Mouse (Mus musculus): ENCODE results near the gene Tenm4. TPM values are rescaled to one million over a fixed set of nuclear protein-coding genes. Genes with fewer than 3 reads are reported as not detected.

The Tenm4 gene
- total and polyA plus RNA-seq, 3 experiments, result 0.04 to 0.38 TPM; not detected in 1

GRCm38 (mm10) chr7:96657857-96658580 is 487.0 kb downstream of the Tenm4 start:
- Histone ChIP-seq H3K36me3 (replicated peaks) (no peaks in the 10 kb centered on the region), H3K4me3 (ENCODE audit: low read depth, low read length) (no peak overlapping the region), H3K9me3 (replicated peaks) (peaks cover 66% of the 10 kb centered on the region), H3K27me3 (ENCODE audit: insufficient read depth, low read length) (no peaks in the 10 kb centered on the region), H3K4me1 (ENCODE audit: insufficient read depth, low read depth, low read length) (no peaks in the 10 kb centered on the region)
- DNase-seq (ENCODE audit: low spot score) (no peak), ATAC-seq (ENCODE audit: extremely low read depth, insufficient number of reproducible peaks, low FRiP score, poor library complexity, severe bottlenecking) (no peak)
- TF ChIP-seq GATA1 (IDR thresholded peaks at IDR 0.05; ENCODE audit: borderline replicate concordance, low read length) (no peak), GATA2 (IDR thresholded peaks at IDR 0.05; ENCODE audit: borderline replicate concordance, low read depth, low read length) (no peak), TAL1 (conservative IDR thresholded peaks at IDR 0.05; ENCODE audit: low read depth, low read length) (no peak), CTCF (IDR thresholded peaks at IDR 0.05; ENCODE audit: low read depth, low read length) (no peak), POLR2AphosphoS5 (IDR thresholded peaks at IDR 0.05; ENCODE audit: insufficient replicate concordance, low read depth, low read length) (no peak)

- Histone ChIP-seq H3K9me3 (replicated peaks) (peaks cover 55% of the 10 kb centered on the region), H3K36me3 (replicated peaks) (no peaks in the 10 kb centered on the region), H3K27me3 (ENCODE audit: insufficient read depth, low read length) (no peaks in the 10 kb centered on the region), H3K4me3 (ENCODE audit: low read depth, low read length) (no peak overlapping the region), H3K4me1 (ENCODE audit: insufficient read depth, low read depth, low read length) (no peaks in the 10 kb centered on the region)
- TF ChIP-seq CTCF (IDR thresholded peaks at IDR 0.05; ENCODE audit: low read depth, low read length), result no peak
- no peak for TF ChIP-seq TAL1 (conservative IDR thresholded peaks at IDR 0.05; ENCODE audit: low read depth, low read length)
- TF ChIP-seq GATA2 (IDR thresholded peaks at IDR 0.05; ENCODE audit: borderline replicate concordance, low read depth, low read length), result no peak
- TF ChIP-seq GATA1 (IDR thresholded peaks at IDR 0.05; ENCODE audit: borderline replicate concordance, low read length), result no peak
- TF ChIP-seq POLR2AphosphoS5 (IDR thresholded peaks at IDR 0.05; ENCODE audit: insufficient replicate concordance, low read depth, low read length), result no peak
- ATAC-seq (ENCODE audit: extremely low read depth, insufficient number of reproducible peaks, low FRiP score, poor library complexity, severe bottlenecking) (no peak), DNase-seq (ENCODE audit: low spot score) (no peak)
Measured at GRCm38 (mm10) chr7:96660907-96661306, 489.9 kb downstream of the Tenm4 start.

- Histone ChIP-seq H3K27me3 (ENCODE audit: insufficient read depth, low read length) (no peaks in the 10 kb centered on the region), H3K4me1 (ENCODE audit: insufficient read depth, low read depth, low read length) (no peaks in the 10 kb centered on the region), H3K4me3 (ENCODE audit: low read depth, low read length) (no peak overlapping the region), H3K36me3 (replicated peaks) (no peaks in the 10 kb centered on the region), H3K9me3 (replicated peaks) (peaks cover 54% of the 10 kb centered on the region)
- ATAC-seq (ENCODE audit: extremely low read depth, insufficient number of reproducible peaks, low FRiP score, poor library complexity, severe bottlenecking), result no peak
- DNase-seq (ENCODE audit: low spot score), result no peak
- TF ChIP-seq TAL1 (conservative IDR thresholded peaks at IDR 0.05; ENCODE audit: low read depth, low read length) (no peak), CTCF (IDR thresholded peaks at IDR 0.05; ENCODE audit: low read depth, low read length) (no peak), GATA1 (IDR thresholded peaks at IDR 0.05; ENCODE audit: borderline replicate concordance, low read length) (no peak)
Measured at GRCm38 (mm10) chr7:96661352-96662169, 490.5 kb downstream of the Tenm4 start.

DNA sequence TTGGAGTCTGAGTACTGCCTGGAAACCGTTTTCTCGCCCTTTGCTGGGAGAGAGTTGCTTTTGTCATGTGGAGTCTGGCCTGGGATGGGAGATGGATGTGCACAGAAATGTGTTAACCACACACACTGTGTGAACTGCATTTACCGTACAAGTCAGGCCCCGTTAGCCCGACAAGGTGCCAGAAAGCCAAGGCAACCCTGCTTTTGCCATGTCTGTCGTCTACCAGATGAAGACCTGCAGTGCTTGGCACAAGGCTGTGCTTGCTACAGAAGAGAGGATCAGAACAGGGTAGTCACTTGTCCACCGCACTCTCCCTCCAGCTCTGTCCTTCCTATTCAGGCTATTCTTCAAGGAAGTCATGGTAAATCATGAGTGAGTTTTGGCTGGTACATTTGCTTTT is 492.3 kb downstream of the Tenm4 start:
- Histone ChIP-seq H3K27me3 (ENCODE audit: insufficient read depth, low read length) (no peaks in the 10 kb centered on the region), H3K4me3 (ENCODE audit: low read depth, low read length) (no peak overlapping the region), H3K9me3 (replicated peaks) (peaks cover 55% of the 10 kb centered on the region), H3K4me1 (ENCODE audit: insufficient read depth, low read depth, low read length) (no peaks in the 10 kb centered on the region), H3K36me3 (replicated peaks) (no peaks in the 10 kb centered on the region)
- TF ChIP-seq CTCF (IDR thresholded peaks at IDR 0.05; ENCODE audit: low read depth, low read length), result no peak
- TF ChIP-seq POLR2AphosphoS5 (IDR thresholded peaks at IDR 0.05; ENCODE audit: insufficient replicate concordance, low read depth, low read length), result no peak
- TF ChIP-seq GATA2 (IDR thresholded peaks at IDR 0.05; ENCODE audit: borderline replicate concordance, low read depth, low read length), result no peak
- no peak for TF ChIP-seq TAL1 (conservative IDR thresholded peaks at IDR 0.05; ENCODE audit: low read depth, low read length)
- TF ChIP-seq GATA1 (IDR thresholded peaks at IDR 0.05; ENCODE audit: borderline replicate concordance, low read length), result no peak
- ATAC-seq (ENCODE audit: extremely low read depth, insufficient number of reproducible peaks, low FRiP score, poor library complexity, severe bottlenecking) (no peak), DNase-seq (ENCODE audit: low spot score) (no peak)

- DNase-seq (ENCODE audit: low spot score) (no peak), ATAC-seq (ENCODE audit: extremely low read depth, insufficient number of reproducible peaks, low FRiP score, poor library complexity, severe bottlenecking) (no peak)
- H3K4me3 ChIP-seq (ENCODE audit: low read depth, low read length), result no peak overlapping the region
- TF ChIP-seq CTCF (IDR thresholded peaks at IDR 0.05; ENCODE audit: low read depth, low read length) (no peak), TAL1 (conservative IDR thresholded peaks at IDR 0.05; ENCODE audit: low read depth, low read length) (no peak), GATA1 (IDR thresholded peaks at IDR 0.05; ENCODE audit: borderline replicate concordance, low read length) (no peak), GATA2 (IDR thresholded peaks at IDR 0.05; ENCODE audit: borderline replicate concordance, low read depth, low read length) (no peak), POLR2AphosphoS5 (IDR thresholded peaks at IDR 0.05; ENCODE audit: insufficient replicate concordance, low read depth, low read length) (no peak)
- H3K27me3 ChIP-seq (ENCODE audit: insufficient read depth, low read length), result no peaks in the 10 kb centered on the region
- H3K4me1 ChIP-seq (ENCODE audit: insufficient read depth, low read depth, low read length), result no peaks in the 10 kb centered on the region
- H3K36me3 ChIP-seq (replicated peaks), result no peaks in the 10 kb centered on the region
- H3K9me3 ChIP-seq (replicated peaks), result peaks cover 41% of the 10 kb centered on the region
Measured at GRCm38 (mm10) chr7:96666366-96666896, 495.4 kb downstream of the Tenm4 start.

DNA sequence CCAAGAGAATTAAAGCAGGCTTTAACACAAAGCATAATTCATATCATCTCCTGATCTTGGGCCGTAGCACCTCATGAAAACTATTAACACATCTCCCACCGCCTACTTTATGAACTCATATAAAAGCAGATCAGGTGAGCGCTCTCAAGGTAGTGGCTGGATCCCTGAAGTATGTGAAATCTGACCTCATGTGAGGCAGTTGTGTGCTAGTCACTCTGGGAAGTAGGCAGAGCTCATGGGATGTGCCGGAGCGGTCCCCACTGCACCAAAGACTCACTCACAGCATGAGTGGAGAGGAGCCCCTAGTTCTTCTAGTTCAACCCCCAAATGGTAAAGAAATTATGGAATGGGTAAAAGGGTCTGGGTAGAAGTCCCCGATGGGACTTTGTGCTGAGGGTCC is 496.6 kb downstream of the Tenm4 start:
- Histone ChIP-seq H3K4me3 (ENCODE audit: low read depth, low read length) (no peak overlapping the region), H3K9me3 (replicated peaks) (peaks cover 37% of the 10 kb centered on the region), H3K36me3 (replicated peaks) (no peaks in the 10 kb centered on the region), H3K4me1 (ENCODE audit: insufficient read depth, low read depth, low read length) (no peaks in the 10 kb centered on the region), H3K27me3 (ENCODE audit: insufficient read depth, low read length) (no peaks in the 10 kb centered on the region)
- TF ChIP-seq TAL1 (conservative IDR thresholded peaks at IDR 0.05; ENCODE audit: low read depth, low read length) (no peak), CTCF (IDR thresholded peaks at IDR 0.05; ENCODE audit: low read depth, low read length) (no peak), GATA1 (IDR thresholded peaks at IDR 0.05; ENCODE audit: borderline replicate concordance, low read length) (no peak), POLR2AphosphoS5 (IDR thresholded peaks at IDR 0.05; ENCODE audit: insufficient replicate concordance, low read depth, low read length) (no peak), GATA2 (IDR thresholded peaks at IDR 0.05; ENCODE audit: borderline replicate concordance, low read depth, low read length) (no peak)
- DNase-seq (ENCODE audit: low spot score) (no peak), ATAC-seq (ENCODE audit: extremely low read depth, insufficient number of reproducible peaks, low FRiP score, poor library complexity, severe bottlenecking) (no peak)

Data from G1E (cell line).